Mouse (Mus musculus) thymus, adult 2 months (tissue): ENCODE data around the gene Man2b1. TPM values are rescaled to one million over a fixed set of nuclear protein-coding genes. Genes with fewer than 3 reads are reported as not detected.

ENCODE experiments used
- DNase-seq: peaks from one replicate; pipeline ENCODE4 v3.0.0; 2021
- H3K27ac ChIP-seq: fragments of 200-500 bp; 2 replicates; pipeline ENCODE4 v1.5.1; 2012; ENCODE audit warnings: low read length, control low read depth; ENCODE audit not compliant: control insufficient read depth, insufficient read depth
- H3K27me3 ChIP-seq: fragments of 200-500 bp; 2 replicates; pipeline ENCODE4 v1.6.1; 2012; ENCODE audit warnings: mild to moderate bottlenecking, low read length, moderate library complexity, mixed read lengths; ENCODE audit not compliant: control insufficient read depth, insufficient read depth
- H3K36me3 ChIP-seq: fragments of 200-500 bp; 2 replicates; pipeline ENCODE4 v1.6.1; 2012; ENCODE audit warnings: mild to moderate bottlenecking, low read length, moderate library complexity; ENCODE audit not compliant: control insufficient read depth, insufficient read depth
- H3K4me1 ChIP-seq: fragments of 200-500 bp; replicated peaks from 2 replicates; pipeline ENCODE4 v1.6.1; 2012; ENCODE audit warnings: low read length; ENCODE audit not compliant: control insufficient read depth, insufficient read depth
- H3K4me3 ChIP-seq: fragments of 200-500 bp; 2 replicates; pipeline ENCODE4 v1.5.1; 2012; ENCODE audit warnings: mild to moderate bottlenecking, low read length, control low read depth, moderate library complexity; ENCODE audit not compliant: control insufficient read depth, insufficient read depth
- CTCF ChIP-seq: fragments of 200-500 bp; IDR thresholded peaks from 2 replicates; pipeline ENCODE4 v1.5.1; 2012; ENCODE audit warnings: mild to moderate bottlenecking, control low read depth, low read length, moderate library complexity, borderline replicate concordance; ENCODE audit not compliant: control insufficient read depth, poor library complexity, insufficient read depth; ENCODE audit errors: extremely low read depth
- POLR2A ChIP-seq: fragments of 200-500 bp; IDR thresholded peaks from 2 replicates; pipeline ENCODE4 v1.6.1; 2012; ENCODE audit warnings: mild to moderate bottlenecking, low read length, control low read depth, moderate library complexity; ENCODE audit not compliant: control insufficient read depth, poor library complexity, insufficient read depth; ENCODE audit errors: extremely low read depth
- WGBS: fragments of 180-500 bp; shearing (Covaris S2); methylation state at CpG from one replicate; pipeline ENCODE4 v1.1.7; 2018; 5-methylcytosine and 5-hydroxymethylcytosine counted together
- polyA plus RNA-seq: library from polyadenylated mRNA; depleted of rRNA; stranded (reverse); fragments of >200 nt; gene quantifications from 2 replicates; pipeline ENCODE4 v1.2.3, GENCODE M21; 2012; rRNA removed

Gene Man2b1
- polyA plus RNA-seq: 191 and 210 TPM in 2 replicates

DNA sequence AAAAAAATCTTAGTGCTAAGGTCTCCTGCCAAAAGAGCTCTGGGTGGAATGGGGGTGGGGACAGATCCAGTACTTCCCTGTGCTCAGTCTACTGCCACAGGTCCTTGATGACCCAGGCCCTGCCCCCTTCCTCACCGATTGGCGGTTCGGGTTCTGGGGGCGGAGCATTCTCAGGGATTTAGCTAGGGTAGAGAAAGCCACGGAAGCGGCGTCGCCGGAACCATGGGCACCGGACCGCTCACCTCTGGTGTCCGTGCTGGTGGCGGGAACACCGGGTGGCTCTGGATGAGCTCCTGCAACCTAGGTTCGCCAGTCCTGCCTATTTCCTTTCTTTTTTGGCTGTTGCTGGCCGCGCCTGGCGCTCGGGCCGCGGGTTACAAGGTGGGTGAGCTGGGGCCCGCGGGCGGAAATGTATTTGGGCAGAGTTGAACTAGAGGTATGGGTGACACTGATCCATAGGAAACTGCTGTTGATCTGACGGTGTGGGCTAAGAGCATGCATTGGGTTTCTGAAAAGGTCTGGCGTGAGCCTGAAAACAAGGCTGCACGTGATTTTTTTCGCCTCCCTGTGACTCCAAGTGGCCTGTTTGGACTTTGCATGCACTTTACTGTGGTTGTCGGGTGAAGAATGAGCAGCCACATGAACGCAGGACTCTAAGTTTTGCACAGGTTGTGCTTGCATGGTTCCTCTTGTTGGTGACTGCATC lies at the start of gene Man2b1:
Man2b1 (plus strand) TSS at position 163 of the 706 bp plus-strand sequence.
- Histone ChIP-seq H3K36me3 (peaks cover 18% of the 10 kb centered on the region), H3K4me3 (peak within 1 kb of the TSS; percentile 90), H3K27me3 (no peaks in the 10 kb centered on the region), H3K4me1 (peaks cover 28% of the 10 kb centered on the region), H3K27ac (no peak within 1 kb of the TSS)
- TF ChIP-seq POLR2A (peak; percentile 68), CTCF (0 out of 2 replicates have a peak, but pooled peaks have one; percentile 30)
- WGBS: under 1% methylated on average over 30 of the region's 30 CpGs
- DNase-seq: peak; percentile 87

DNA sequence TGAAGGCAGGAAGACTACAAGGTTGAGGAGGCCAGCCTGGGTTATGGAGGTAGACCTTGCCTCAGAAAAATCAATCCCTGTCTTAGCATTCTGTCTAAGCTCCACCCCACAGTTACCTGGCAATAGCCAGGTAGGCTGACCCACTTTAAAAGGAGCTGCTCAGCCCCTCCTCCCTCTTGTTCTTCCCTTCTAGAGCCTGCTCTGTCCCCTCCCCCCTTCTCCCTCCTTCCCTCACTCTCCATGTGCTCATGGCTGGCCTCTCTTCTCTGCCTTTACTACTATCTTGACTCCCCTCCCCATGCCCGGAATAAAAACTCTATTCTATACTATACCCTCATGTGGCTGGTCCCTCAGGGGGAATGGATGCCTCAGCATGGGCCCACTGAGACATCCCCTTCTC lies 49.2 kb upstream of the Man2b1 start:
- Histone ChIP-seq H3K4me1 (peaks cover 8% of the 10 kb centered on the region), H3K27me3 (no peaks in the 10 kb centered on the region), H3K4me3 (no peak overlapping the region), H3K27ac (no peak overlapping the region), H3K36me3 (peaks cover 29% of the 10 kb centered on the region)
- DNase-seq: no peak
- no peak for TF ChIP-seq CTCF
- no peak for TF ChIP-seq POLR2A
- WGBS: 91% methylated on average over 1 of the region's 1 CpGs

DNA sequence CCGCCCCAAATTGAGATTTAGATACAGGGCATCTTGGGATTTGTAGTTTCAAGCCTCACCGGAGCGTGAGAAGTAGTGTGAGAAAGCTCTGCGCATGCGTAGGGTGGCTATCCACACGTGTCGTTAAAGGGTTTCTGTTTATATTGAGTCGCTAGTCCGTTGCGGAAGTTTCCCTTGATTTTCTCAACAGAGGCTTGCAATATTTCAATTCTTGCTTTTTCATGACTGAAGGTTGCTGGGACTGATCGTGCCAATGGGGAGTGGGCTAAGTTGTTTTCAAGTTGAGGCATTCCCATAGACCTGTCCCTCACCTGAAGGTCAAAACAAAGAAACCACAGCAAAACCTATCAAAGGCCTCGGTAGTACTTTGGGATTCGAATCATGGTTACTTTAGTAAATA lies 48.3 kb upstream of the Man2b1 start:
- Histone ChIP-seq H3K27me3 (no peaks in the 10 kb centered on the region), H3K4me1 (peaks cover 8% of the 10 kb centered on the region), H3K27ac (no peak overlapping the region), H3K4me3 (no peak overlapping the region; the same call in 1 of the 2 replicates), H3K36me3 (peaks cover 25% of the 10 kb centered on the region)
- WGBS: 2% methylated on average over 13 of the region's 13 CpGs
- peak; percentile 78 for DNase-seq
- TF ChIP-seq CTCF (no peak), POLR2A (no peak)

DNA sequence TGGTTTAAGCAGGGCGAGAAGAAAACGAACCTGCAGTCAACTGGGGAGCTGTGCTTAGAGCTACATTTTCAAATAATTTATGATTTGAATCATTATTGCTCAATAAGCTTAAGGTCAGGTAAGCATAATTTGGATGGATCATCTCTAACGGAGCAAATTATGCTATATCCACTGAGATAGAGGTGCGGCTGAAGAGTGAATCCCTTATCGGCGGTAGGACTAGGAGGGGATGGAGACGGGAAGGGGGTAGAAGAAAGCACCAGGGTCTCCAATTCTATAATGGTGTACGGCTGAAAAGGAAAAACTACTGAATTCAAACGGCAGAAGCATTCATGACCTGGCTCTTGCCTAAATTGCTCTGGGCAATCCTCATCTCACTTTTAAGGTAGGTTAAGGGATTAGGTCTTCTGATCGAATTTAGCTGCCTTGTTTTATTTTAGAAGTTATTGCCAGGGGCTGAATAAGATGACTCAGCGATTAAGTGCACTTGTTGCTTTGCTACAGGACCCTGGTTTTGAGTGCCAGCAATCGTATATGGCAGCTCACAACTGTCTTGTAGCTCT lies 47.8 kb upstream of the Man2b1 start:
- Histone ChIP-seq H3K4me3 (peak overlapping the region; percentile 83; the same call in 1 of the 2 replicates), H3K27me3 (no peaks in the 10 kb centered on the region), H3K36me3 (peaks cover 20% of the 10 kb centered on the region), H3K4me1 (peaks cover 8% of the 10 kb centered on the region), H3K27ac (no peak overlapping the region; the same call in 1 of the 2 replicates)
- DNase-seq: no peak
- no peak for TF ChIP-seq POLR2A
- no peak for TF ChIP-seq CTCF
- 4% methylated on average over 12 of the region's 12 CpGs for WGBS

DNA sequence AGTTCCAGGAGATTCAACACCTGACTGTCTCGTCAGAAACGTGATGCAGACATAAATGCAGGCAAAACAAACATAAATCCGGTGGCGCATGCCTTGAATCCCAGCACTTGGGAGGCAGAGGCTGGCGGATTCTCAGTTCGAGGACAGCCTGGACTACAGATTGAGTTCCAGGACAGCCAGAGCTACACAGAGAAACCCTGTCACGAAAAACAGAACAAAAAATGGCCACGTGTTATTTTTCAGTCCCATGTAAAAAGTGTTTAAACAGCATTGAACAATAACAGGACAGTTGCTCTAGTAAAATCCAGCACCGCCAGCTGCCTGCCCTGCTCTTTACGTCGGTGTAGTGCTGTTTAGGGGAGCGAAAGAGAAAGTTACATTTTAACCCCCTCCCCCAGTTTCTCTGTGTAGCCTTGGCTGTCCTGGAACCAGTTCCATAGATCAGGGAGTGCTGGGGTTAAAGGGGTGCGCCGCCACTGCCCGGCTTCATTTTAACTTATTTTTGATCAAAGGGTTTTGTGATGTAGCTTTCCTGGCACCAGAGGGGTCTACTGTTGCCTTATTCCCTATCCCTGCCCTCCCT lies 47.3 kb upstream of the Man2b1 start:
- no peak for TF ChIP-seq POLR2A
- TF ChIP-seq CTCF: no peak
- 0% methylated on average over 15 of the region's 15 CpGs for WGBS

DNA sequence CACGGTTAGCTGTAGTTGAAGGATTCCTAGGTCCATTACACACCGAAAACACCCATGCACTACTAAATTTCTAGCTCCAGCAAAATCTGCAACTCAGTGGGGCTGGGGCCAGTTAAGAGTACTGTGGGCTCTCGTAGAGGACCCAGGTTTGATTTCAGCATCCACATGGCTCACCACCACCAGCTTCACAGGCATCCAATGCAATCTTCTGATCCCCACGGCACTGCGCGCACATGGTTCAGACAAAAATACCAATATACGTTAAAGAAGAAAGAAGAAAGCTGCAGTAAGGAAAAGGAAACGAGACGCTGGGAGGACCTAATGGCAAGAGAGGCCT lies 46.7 kb upstream of the Man2b1 start:
- DNase-seq: no peak
- under 1% methylated on average over 9 of the region's 9 CpGs for WGBS
- peak overlapping the region; percentile 83 for H3K4me3 ChIP-seq
- peak overlapping the region; percentile 90 for H3K27ac ChIP-seq
- no peaks in the 10 kb centered on the region for H3K27me3 ChIP-seq
- TF ChIP-seq POLR2A (no peak), CTCF (no peak)
- peaks cover 8% of the 10 kb centered on the region for H3K4me1 ChIP-seq
- H3K36me3 ChIP-seq: peaks cover 20% of the 10 kb centered on the region

More for the DNA sequence above, 47.3 kb upstream of the Man2b1 start:
- Histone ChIP-seq H3K4me3 (peak overlapping the region; percentile 83), H3K27me3 (no peaks in the 10 kb centered on the region), H3K4me1 (peaks cover 8% of the 10 kb centered on the region), H3K36me3 (peaks cover 20% of the 10 kb centered on the region), H3K27ac (peak overlapping the region; percentile 90)
- peak; percentile 35 for DNase-seq
